Mouse (Mus musculus) bone marrow, adult 2 months (tissue): ENCODE results near the gene Trap1.

Source experiments
- CTCF ChIP-seq: fragments of 200-500 bp; IDR thresholded peaks from 2 replicates; pipeline ENCODE4 v1.5.1; 2011; ENCODE audit warnings: low read length, control low read depth; ENCODE audit not compliant: control insufficient read depth, insufficient read depth
- POLR2A ChIP-seq: fragments of 200-500 bp; IDR thresholded peaks from 2 replicates; pipeline ENCODE4 v1.6.1; 2011; ENCODE audit warnings: low read depth, mild to moderate bottlenecking, control low read depth, low read length, borderline replicate concordance; ENCODE audit not compliant: control insufficient read depth

DNA sequence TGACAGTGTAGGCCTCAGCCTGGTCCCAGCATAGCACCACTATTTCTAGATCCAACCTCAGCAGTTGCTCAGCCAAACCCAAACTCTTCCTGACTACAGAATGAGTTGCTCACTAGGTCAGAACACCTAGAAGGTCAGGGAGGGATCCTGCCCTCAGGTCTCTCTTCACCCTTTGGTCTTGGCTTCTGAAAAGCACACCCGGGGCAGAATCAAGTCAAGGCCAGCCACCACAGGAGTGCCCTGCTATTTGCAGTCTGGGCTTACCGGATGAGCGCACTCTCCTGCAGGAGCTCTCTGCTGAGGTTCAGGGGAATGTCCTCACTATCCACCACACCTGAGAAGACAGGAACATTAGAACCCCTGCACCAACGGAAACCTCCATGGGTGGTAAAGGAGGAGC is 25.0 kb downstream of the Trap1 start:
- TF ChIP-seq CTCF = no peak
- TF ChIP-seq POLR2A = no peak
